In the genomic region with DNA sequence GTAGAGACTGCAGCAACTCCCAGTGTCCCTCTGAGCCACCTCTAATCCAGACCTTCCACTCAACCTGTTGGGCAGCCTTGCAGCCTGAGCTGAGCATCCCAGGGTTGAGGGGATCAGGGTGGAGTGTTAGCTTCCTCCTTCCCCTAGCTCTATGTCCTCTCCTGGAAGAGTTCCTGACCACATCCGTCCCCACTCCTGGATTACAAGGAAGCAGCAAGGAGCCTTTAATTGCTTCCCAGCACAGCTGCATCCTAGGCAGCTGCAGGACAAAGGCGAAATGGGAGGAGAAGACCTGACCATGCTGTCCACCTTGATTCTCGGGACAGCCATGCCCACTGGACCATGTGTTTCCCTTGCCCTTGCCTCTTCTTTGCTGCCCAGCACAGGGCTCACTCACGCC, we compare ENCODE assay signal across 9 mouse cellular contexts. TPM values are rescaled to one million over a fixed set of nuclear protein-coding genes. Genes with fewer than 3 reads are reported as not detected.
DNase-seq lines count a peak whose midpoint lies in the region; ATAC-seq and TF ChIP-seq lines count a peak whose summit lies in the region.
"Had no signal": no experiment of that assay in that cellular context is flagged by ENCODE, and none has a peak within 500 bp of the region (broad histone marks: within the 10 kb centered on the region; RNA-seq: fewer than 3 reads in every experiment).

No protein-coding gene starts in this region.

- peak overlapping the region; percentile 68 for H3K27ac ChIP-seq in kidney, postnatal 0 days
- H3K27ac ChIP-seq in embryonic facial prominence, embryonic 15.5 days (replicated peaks): peak overlapping the region; percentile 49
- H3K27ac ChIP-seq in hindbrain, embryonic 15.5 days (replicated peaks): peak overlapping the region; percentile 86

- H3K4me2 ChIP-seq in kidney, postnatal 0 days (ENCODE audit: low read length): peak overlapping the region; percentile 4; the same call in 1 of the 2 replicates
- H3K4me2 ChIP-seq in embryonic facial prominence, embryonic 15.5 days (replicated peaks): no peak overlapping the region
- H3K4me2 ChIP-seq in hindbrain, embryonic 15.5 days: peak overlapping the region; percentile 38
- H3K4me2 ChIP-seq in myocyte (ENCODE audit: low read depth): peak overlapping the region; percentile 27

- TF ChIP-seq CTCF in kidney, postnatal 0 days (IDR thresholded peaks at IDR 0.05; ENCODE audit: low read depth): no peak

- no peaks in the 10 kb centered on the region for H3K36me3 ChIP-seq in kidney, postnatal 0 days (ENCODE audit: insufficient read depth, low read length)
- no peaks in the 10 kb centered on the region for H3K36me3 ChIP-seq in embryonic facial prominence, embryonic 15.5 days
- H3K36me3 ChIP-seq in hindbrain, embryonic 15.5 days: no peaks in the 10 kb centered on the region
- H3K36me3 ChIP-seq in myocyte (ENCODE audit: control insufficient read depth, insufficient read depth): no peaks in the 10 kb centered on the region

- no peak overlapping the region for H3K4me3 ChIP-seq in kidney, postnatal 0 days (replicated peaks; ENCODE audit: low read depth, low read length)
- H3K4me3 ChIP-seq in embryonic facial prominence, embryonic 15.5 days (replicated peaks): no peak overlapping the region
- H3K4me3 ChIP-seq in hindbrain, embryonic 15.5 days: peak overlapping the region; percentile 16; the same call in 1 of the 2 replicates
- no peak overlapping the region for H3K4me3 ChIP-seq in myocyte
- H3K4me3 ChIP-seq: erythroblast, embryonic 14.5 days had no signal

- TF ChIP-seq POLR2A in myocyte (IDR thresholded peaks at IDR 0.05; ENCODE audit: insufficient read length, low read depth): no peak

- no peak overlapping the region for H3K9ac ChIP-seq in kidney, postnatal 0 days (ENCODE audit: low read depth, low read length)
- no peak overlapping the region for H3K9ac ChIP-seq in embryonic facial prominence, embryonic 15.5 days
- 0 out of 2 replicates have a peak overlapping the region, but pooled peaks have one; percentile 8 for H3K9ac ChIP-seq in hindbrain, embryonic 15.5 days

- no peaks in the 10 kb centered on the region for H3K9me3 ChIP-seq in kidney, postnatal 0 days (replicated peaks; ENCODE audit: low read length)
- H3K9me3 ChIP-seq in embryonic facial prominence, embryonic 15.5 days (replicated peaks): no peaks in the 10 kb centered on the region
- H3K9me3 ChIP-seq in hindbrain, embryonic 15.5 days: no peaks in the 10 kb centered on the region

- H3K79me2 ChIP-seq in myocyte (ENCODE audit: control insufficient read depth, insufficient read depth): no peaks in the 10 kb centered on the region

- 16% methylated on average over 4 of the region's 4 CpGs for WGBS in kidney, postnatal 0 days
- 35% methylated on average over 4 of the region's 4 CpGs for WGBS in embryonic facial prominence, embryonic 15.5 days
- WGBS in hindbrain, embryonic 15.5 days: 38% methylated on average over 4 of the region's 4 CpGs

- ATAC-seq in kidney, postnatal 0 days (replicated peaks; ENCODE audit: low FRiP score, low read depth): no peak
- no peak for ATAC-seq in embryonic facial prominence, embryonic 15.5 days (ENCODE audit: insufficient number of reproducible peaks, low FRiP score, low TSS enrichment, low read depth)
- no peak for ATAC-seq in hindbrain, embryonic 15.5 days (ENCODE audit: low FRiP score, low read depth)

- no peak overlapping the region for H3ac ChIP-seq in myocyte (ENCODE audit: control insufficient read depth, insufficient read length)

- H3K4me1 ChIP-seq in kidney, postnatal 0 days (replicated peaks; ENCODE audit: insufficient read depth, low read length): peaks cover 32% of the 10 kb centered on the region
- H3K4me1 ChIP-seq in embryonic facial prominence, embryonic 15.5 days: peaks cover 66% of the 10 kb centered on the region
- peaks cover 45% of the 10 kb centered on the region for H3K4me1 ChIP-seq in hindbrain, embryonic 15.5 days (replicated peaks)

- DNase-seq in kidney, postnatal 0 days (ENCODE audit: low spot score): peak; percentile 21
- DNase-seq in kidney, postnatal 10 days: no peak
- DNase-seq in left cerebral cortex, adult 11 months (ENCODE audit: low spot score): no peak
- no peak for DNase-seq in right cerebral cortex, postnatal 14 days
- no peak for DNase-seq in right cerebral cortex, postnatal 36 days (ENCODE audit: low spot score in 2 of 2)

- no peaks in the 10 kb centered on the region for H3K27me3 ChIP-seq in kidney, postnatal 0 days (ENCODE audit: insufficient read depth, low read length)
- peaks cover 60% of the 10 kb centered on the region for H3K27me3 ChIP-seq in embryonic facial prominence, embryonic 15.5 days
- H3K27me3 ChIP-seq in hindbrain, embryonic 15.5 days: no peaks in the 10 kb centered on the region
- no peaks in the 10 kb centered on the region for H3K27me3 ChIP-seq in myocyte (ENCODE audit: control insufficient read depth, insufficient read depth, insufficient read length)

TF ChIP-seq in myocyte, 11 proteins besides CTCF, POLR2A, EP300 and RAD21:
- peak in 1 of 3 experiments; percentile 36 for TF ChIP-seq MYOD1 (IDR thresholded peaks at IDR 0.05; ENCODE audit: control insufficient read depth in 1 of 3, insufficient read length in 2 of 3, low read depth in 2 of 3)
- no peak for TF ChIP-seq SRF (IDR thresholded peaks at IDR 0.05; ENCODE audit: control insufficient read depth, insufficient read length, low read depth)

RNA-seq across cellular contexts. Expression of gene Nrarp, which starts 3.5 kb away (rescaled TPM):
- 19.9 and 21.6 TPM in 2 replicates for polyA plus RNA-seq in kidney, postnatal 0 days (2015; fragmentation: Nextera tagmentation; extraction: Ambion mirVana)
- 26.8 and 26.9 TPM in 2 replicates for polyA plus RNA-seq in embryonic facial prominence, embryonic 15.5 days (2015; fragmentation: Nextera tagmentation; extraction: Ambion mirVana)
- 18.9 and 20.2 TPM in 2 replicates for polyA plus RNA-seq in hindbrain, embryonic 15.5 days (2015; fragmentation: Nextera tagmentation; extraction: Ambion mirVana)
- polyA plus RNA-seq in myocyte (2012; fragmentation: generic; extraction: Trizol): 1.3 TPM

RNA-seq across cellular contexts. Expression of gene Tor4a, which starts 19.6 kb away (rescaled TPM):
- polyA plus RNA-seq in kidney, postnatal 0 days (2015; fragmentation: Nextera tagmentation; extraction: Ambion mirVana): 10.8 and 12.0 TPM in 2 replicates
- polyA plus RNA-seq in embryonic facial prominence, embryonic 15.5 days (2015; fragmentation: Nextera tagmentation; extraction: Ambion mirVana): 9.3 and 10.5 TPM in 2 replicates
- polyA plus RNA-seq in hindbrain, embryonic 15.5 days (2015; fragmentation: Nextera tagmentation; extraction: Ambion mirVana): 1.9 and 2.3 TPM in 2 replicates
- polyA plus RNA-seq in myocyte (2012; fragmentation: generic; extraction: Trizol): 9.2 TPM

RNA-seq across cellular contexts. Expression of gene Nelfb, which starts 34.2 kb away (rescaled TPM):
- polyA plus RNA-seq in kidney, postnatal 0 days (2015; fragmentation: Nextera tagmentation; extraction: Ambion mirVana): 74.0 and 82.3 TPM in 2 replicates
- polyA plus RNA-seq in embryonic facial prominence, embryonic 15.5 days (2015; fragmentation: Nextera tagmentation; extraction: Ambion mirVana): 114 and 115 TPM in 2 replicates
- polyA plus RNA-seq in hindbrain, embryonic 15.5 days (2015; fragmentation: Nextera tagmentation; extraction: Ambion mirVana): 108 and 112 TPM in 2 replicates
- polyA plus RNA-seq in myocyte (2012; fragmentation: generic; extraction: Trizol): 55.8 TPM

RNA-seq across cellular contexts. Expression of gene Stpg3, which starts 37.4 kb away (rescaled TPM):
- 0.29 and 0.43 TPM in 2 replicates for polyA plus RNA-seq in kidney, postnatal 0 days (2015; fragmentation: Nextera tagmentation; extraction: Ambion mirVana)
- polyA plus RNA-seq in embryonic facial prominence, embryonic 15.5 days (2015; fragmentation: Nextera tagmentation; extraction: Ambion mirVana): not detected in 2 replicates
- polyA plus RNA-seq in hindbrain, embryonic 15.5 days (2015; fragmentation: Nextera tagmentation; extraction: Ambion mirVana): not detected in 2 replicates
- polyA plus RNA-seq in myocyte (2012; fragmentation: generic; extraction: Trizol): not detected
- polyA plus RNA-seq: erythroblast, embryonic 14.5 days had no signal

RNA-seq across cellular contexts. Expression of gene Fam166a, which starts 41.5 kb away (rescaled TPM):
- 0.28 and 0.62 TPM in 2 replicates for polyA plus RNA-seq in kidney, postnatal 0 days (2015; fragmentation: Nextera tagmentation; extraction: Ambion mirVana)
- 0.77 TPM in 1 of 2 replicates, not detected in the other for polyA plus RNA-seq in embryonic facial prominence, embryonic 15.5 days (2015; fragmentation: Nextera tagmentation; extraction: Ambion mirVana)
- polyA plus RNA-seq in hindbrain, embryonic 15.5 days (2015; fragmentation: Nextera tagmentation; extraction: Ambion mirVana): 0.70 and 0.72 TPM in 2 replicates
- 0.48 TPM for polyA plus RNA-seq in myocyte (2012; fragmentation: generic; extraction: Trizol)
- polyA plus RNA-seq: erythroblast, embryonic 14.5 days had no signal
